Mouse (Mus musculus) hindbrain, embryonic 16.5 days (tissue): ENCODE results near the gene Tubgcp2. TPM values are rescaled to one million over a fixed set of nuclear protein-coding genes. Genes with fewer than 3 reads are reported as not detected.

Source experiments
- ATAC-seq: fragments of 200-750 bp; cut with Nextera tagmentation; 2 replicates; pipeline ENCODE4 v1.8.0; 2017; ENCODE audit warnings: moderate TSS enrichment, moderate library complexity
- H3K27ac ChIP-seq: fragments of 300-500 bp; sonication (generic); 2 replicates; pipeline ENCODE4 v1.5.1; 2014; ENCODE audit warnings: low read depth, mild to moderate bottlenecking, control low read depth, low read length, moderate library complexity
- H3K27me3 ChIP-seq: fragments of 300-500 bp; sonication (generic); replicated peaks from 2 replicates; pipeline ENCODE4 v1.6.1; 2014; ENCODE audit warnings: low read length; ENCODE audit not compliant: control insufficient read depth, insufficient read depth
- H3K36me3 ChIP-seq: fragments of 300-500 bp; sonication (generic); 2 replicates; pipeline ENCODE4 v1.6.1; 2014; ENCODE audit warnings: mild to moderate bottlenecking, low read length, moderate library complexity, mixed read lengths; ENCODE audit not compliant: control insufficient read depth, insufficient read depth
- H3K4me1 ChIP-seq: fragments of 300-500 bp; sonication (generic); 2 replicates; pipeline ENCODE4 v1.6.1; 2014; ENCODE audit warnings: low read depth, low read length; ENCODE audit not compliant: control insufficient read depth, insufficient read depth
- H3K4me2 ChIP-seq: fragments of 300-500 bp; sonication (generic); 2 replicates; pipeline ENCODE4 v1.6.1; 2014; ENCODE audit warnings: mild to moderate bottlenecking, low read length, control low read depth, moderate library complexity
- H3K4me3 ChIP-seq: fragments of 300-500 bp; sonication (generic); 2 replicates; pipeline ENCODE4 v1.5.1; 2014; ENCODE audit warnings: mild to moderate bottlenecking, low read length, control low read depth, moderate library complexity
- H3K9ac ChIP-seq: fragments of 300-500 bp; sonication (generic); 2 replicates; pipeline ENCODE4 v1.6.1; 2014; ENCODE audit warnings: low read depth, mild to moderate bottlenecking, control low read depth, low read length, moderate library complexity
- H3K9me3 ChIP-seq: fragments of 300-500 bp; sonication (generic); 2 replicates; pipeline ENCODE4 v1.6.1; 2014; ENCODE audit warnings: mild to moderate bottlenecking, low read length, moderate library complexity; ENCODE audit not compliant: control insufficient read depth
- WGBS: fragments of 180-500 bp; shearing (Covaris S2); extraction: QIAGEN DNeasy Blood & Tissue Kit; methylation state at CpG from one replicate; pipeline ENCODE4 v1.1.7; 2014; 5-methylcytosine and 5-hydroxymethylcytosine counted together
- polyA plus RNA-seq: library from polyadenylated mRNA; unstranded; fragments of >200 nt; fragmentation: Nextera tagmentation; extraction: Ambion mirVana; gene quantifications from 2 replicates; pipeline ENCODE4 v1.2.1, GENCODE M21; 2015

The Tubgcp2 gene
- polyA plus RNA-seq, 1 experiment from 2014 or later, result 57.2 TPM

- Histone ChIP-seq H3K27me3 (no peaks in the 10 kb centered on the region), H3K9me3 (no peaks in the 10 kb centered on the region), H3K4me3 (no peak overlapping the region), H3K4me2 (no peak overlapping the region), H3K27ac (no peak overlapping the region), H3K9ac (no peak overlapping the region), H3K4me1 (no peaks in the 10 kb centered on the region), H3K36me3 (no peaks in the 10 kb centered on the region)
- ATAC-seq, result no peak
- 49% methylated on average over 4 of the region's 4 CpGs for WGBS
These were observed 72.7 kb downstream of the Tubgcp2 start for GRCm38 (mm10) chr7:139963814-139964213.

- ATAC-seq, result no peak
- no peak overlapping the region for H3K9ac ChIP-seq
- 91% methylated on average over 10 of the region's 10 CpGs for WGBS
- H3K36me3 ChIP-seq, result no peaks in the 10 kb centered on the region
- no peak overlapping the region for H3K4me3 ChIP-seq
- no peak overlapping the region for H3K27ac ChIP-seq
- H3K9me3 ChIP-seq, result no peaks in the 10 kb centered on the region
- peaks cover 4% of the 10 kb centered on the region; the same call in 1 of the 2 replicates for H3K4me1 ChIP-seq
- no peaks in the 10 kb centered on the region for H3K27me3 ChIP-seq
- no peak overlapping the region for H3K4me2 ChIP-seq
These were observed 75.3 kb downstream of the Tubgcp2 start for GRCm38 (mm10) chr7:139961141-139961540.

- no peak overlapping the region for H3K27ac ChIP-seq
- H3K27me3 ChIP-seq, result no peaks in the 10 kb centered on the region
- no peak overlapping the region for H3K4me2 ChIP-seq
- WGBS, result 37% methylated on average over 11 of the region's 11 CpGs
- peak; percentile 87 for ATAC-seq
- H3K4me1 ChIP-seq, result peaks cover 4% of the 10 kb centered on the region; the same call in 1 of the 2 replicates
- no peak overlapping the region for H3K9ac ChIP-seq
- no peak overlapping the region for H3K4me3 ChIP-seq
- H3K36me3 ChIP-seq, result no peaks in the 10 kb centered on the region
- H3K9me3 ChIP-seq, result no peaks in the 10 kb centered on the region
These were observed 78.5 kb downstream of the Tubgcp2 start for GRCm38 (mm10) chr7:139957958-139958357.

- no peak overlapping the region for H3K4me2 ChIP-seq
- 60% methylated on average over 11 of the region's 11 CpGs for WGBS
These were observed 79.0 kb downstream of the Tubgcp2 start for GRCm38 (mm10) chr7:139957437-139957836.

GRCm38 (mm10) chr7:139956658-139957057 is 79.8 kb downstream of the Tubgcp2 start:
- H3K4me2 ChIP-seq, result no peak overlapping the region
- peaks cover 4% of the 10 kb centered on the region; the same call in 1 of the 2 replicates for H3K4me1 ChIP-seq
- 83% methylated on average over 3 of the region's 3 CpGs for WGBS
- no peak overlapping the region for H3K4me3 ChIP-seq
- no peak for ATAC-seq
- H3K27ac ChIP-seq, result no peak overlapping the region
- H3K27me3 ChIP-seq, result no peaks in the 10 kb centered on the region
- H3K9me3 ChIP-seq, result no peaks in the 10 kb centered on the region
- no peaks in the 10 kb centered on the region for H3K36me3 ChIP-seq
- H3K9ac ChIP-seq, result no peak overlapping the region

More at GRCm38 (mm10) chr7:139957437-139957836, 79.0 kb downstream of the Tubgcp2 start:
- H3K36me3 ChIP-seq, result no peaks in the 10 kb centered on the region
- H3K4me3 ChIP-seq, result no peak overlapping the region
- no peaks in the 10 kb centered on the region for H3K27me3 ChIP-seq
- no peaks in the 10 kb centered on the region for H3K9me3 ChIP-seq
- H3K4me1 ChIP-seq, result peaks cover 4% of the 10 kb centered on the region; the same call in 1 of the 2 replicates
- no peak overlapping the region for H3K9ac ChIP-seq
- no peak overlapping the region for H3K27ac ChIP-seq
- ATAC-seq, result no peak

GRCm38 (mm10) chr7:139955505-139955904 is 81.0 kb downstream of the Tubgcp2 start:
- WGBS, result 75% methylated on average over 4 of the region's 4 CpGs
- no peak for ATAC-seq
- H3K27me3 ChIP-seq, result no peaks in the 10 kb centered on the region
- no peaks in the 10 kb centered on the region for H3K9me3 ChIP-seq
- no peak overlapping the region for H3K9ac ChIP-seq
- H3K4me3 ChIP-seq, result no peak overlapping the region
- H3K36me3 ChIP-seq, result no peaks in the 10 kb centered on the region
- peaks cover 9% of the 10 kb centered on the region for H3K4me1 ChIP-seq
- H3K27ac ChIP-seq, result no peak overlapping the region
- no peak overlapping the region for H3K4me2 ChIP-seq

- H3K4me3 ChIP-seq, result no peak overlapping the region
- H3K9ac ChIP-seq, result no peak overlapping the region
- H3K4me2 ChIP-seq, result no peak overlapping the region
- WGBS, result 54% methylated on average over 6 of the region's 6 CpGs
- H3K9me3 ChIP-seq, result no peaks in the 10 kb centered on the region
- H3K27me3 ChIP-seq, result peaks cover 9% of the 10 kb centered on the region
- H3K27ac ChIP-seq, result no peak overlapping the region
- peaks cover 13% of the 10 kb centered on the region for H3K4me1 ChIP-seq
- ATAC-seq, result no peak
- H3K36me3 ChIP-seq, result no peaks in the 10 kb centered on the region
These were observed 84.4 kb downstream of the Tubgcp2 start for GRCm38 (mm10) chr7:139951991-139952633.

- WGBS, result 7% methylated on average over 16 of the region's 16 CpGs
- Histone ChIP-seq H3K4me2 (peak overlapping the region; percentile 80), H3K27me3 (peaks cover 18% of the 10 kb centered on the region), H3K36me3 (no peaks in the 10 kb centered on the region), H3K9me3 (no peaks in the 10 kb centered on the region), H3K4me1 (peaks cover 13% of the 10 kb centered on the region), H3K27ac (no peak overlapping the region), H3K9ac (no peak overlapping the region), H3K4me3 (peak overlapping the region; percentile 43)
- no peak for ATAC-seq
These were observed 85.4 kb downstream of the Tubgcp2 start for GRCm38 (mm10) chr7:139951079-139951478.

- ATAC-seq, result peak; percentile 53; the same call in 1 of the 2 replicates
- Histone ChIP-seq H3K36me3 (no peaks in the 10 kb centered on the region), H3K4me1 (peaks cover 13% of the 10 kb centered on the region), H3K9me3 (no peaks in the 10 kb centered on the region), H3K4me2 (peak overlapping the region; percentile 80), H3K9ac (peak overlapping the region; percentile 35), H3K27me3 (peaks cover 24% of the 10 kb centered on the region), H3K27ac (no peak overlapping the region), H3K4me3 (peak overlapping the region; percentile 43)
- WGBS, result 2% methylated on average over 33 of the region's 33 CpGs
These were observed 86.0 kb downstream of the Tubgcp2 start for GRCm38 (mm10) chr7:139950283-139950971.
